Mouse (Mus musculus): Measurements from ENCODE around the gene Hoxa9. TPM values are rescaled to one million over a fixed set of nuclear protein-coding genes. Genes with fewer than 3 reads are reported as not detected.

Gene Hoxa9
- polyA plus RNA-seq, 1 experiment from 2014 or later: not detected

- H3K4me1 ChIP-seq (ENCODE audit: control insufficient read depth, insufficient read depth, low read length): no peaks in the 10 kb centered on the region
- H3K36me3 ChIP-seq (ENCODE audit: control insufficient read depth, insufficient read depth, low read length): no peaks in the 10 kb centered on the region
- peaks cover 87% of the 10 kb centered on the region for H3K27me3 ChIP-seq (ENCODE audit: control insufficient read depth, insufficient read depth, low read length)
- H3K4me2 ChIP-seq (ENCODE audit: low read length): no peak overlapping the region
- ATAC-seq (ENCODE audit: low FRiP score, low TSS enrichment): no peak
- H3K9ac ChIP-seq (replicated peaks; ENCODE audit: low read length): no peak overlapping the region
- 0% methylated on average over 6 of the region's 6 CpGs for WGBS
- no peak overlapping the region for H3K27ac ChIP-seq (replicated peaks; ENCODE audit: low read depth, low read length)
- DNase-seq: peak; percentile 94
- H3K9me3 ChIP-seq (ENCODE audit: control insufficient read depth, low read length): no peaks in the 10 kb centered on the region
- H3K4me3 ChIP-seq (replicated peaks; ENCODE audit: low read depth, low read length): no peak overlapping the region
Measured at GRCm38 (mm10) chr6:52256956-52257355, 26.1 kb upstream of the Hoxa9 start.

GRCm38 (mm10) chr6:52253511-52254500 lies 22.9 kb upstream of the Hoxa9 start:
- WGBS: under 1% methylated on average over 59 of the region's 59 CpGs
- Histone ChIP-seq H3K9me3 (ENCODE audit: control insufficient read depth, low read length) (no peaks in the 10 kb centered on the region), H3K9ac (replicated peaks; ENCODE audit: low read length) (no peak overlapping the region), H3K4me3 (replicated peaks; ENCODE audit: low read depth, low read length) (no peak overlapping the region), H3K36me3 (ENCODE audit: control insufficient read depth, insufficient read depth, low read length) (no peaks in the 10 kb centered on the region), H3K4me2 (ENCODE audit: low read length) (no peak overlapping the region), H3K27me3 (ENCODE audit: control insufficient read depth, insufficient read depth, low read length) (peaks cover 94% of the 10 kb centered on the region), H3K4me1 (ENCODE audit: control insufficient read depth, insufficient read depth, low read length) (no peaks in the 10 kb centered on the region), H3K27ac (replicated peaks; ENCODE audit: low read depth, low read length) (no peak overlapping the region)
- DNase-seq: no peak
- no peak for ATAC-seq (ENCODE audit: low FRiP score, low TSS enrichment)

- H3K9ac ChIP-seq (replicated peaks; ENCODE audit: low read length): no peak overlapping the region
- no peak overlapping the region for H3K4me2 ChIP-seq (ENCODE audit: low read length)
- H3K4me1 ChIP-seq (ENCODE audit: control insufficient read depth, insufficient read depth, low read length): no peaks in the 10 kb centered on the region
- H3K27ac ChIP-seq (replicated peaks; ENCODE audit: low read depth, low read length): no peak overlapping the region
- no peaks in the 10 kb centered on the region for H3K36me3 ChIP-seq (ENCODE audit: control insufficient read depth, insufficient read depth, low read length)
- H3K4me3 ChIP-seq (replicated peaks; ENCODE audit: low read depth, low read length): no peak overlapping the region
- ATAC-seq (ENCODE audit: low FRiP score, low TSS enrichment) (no peak), DNase-seq (no peak)
- no peaks in the 10 kb centered on the region for H3K9me3 ChIP-seq (ENCODE audit: control insufficient read depth, low read length)
- under 1% methylated on average over 35 of the region's 35 CpGs for WGBS
- peaks cover 94% of the 10 kb centered on the region for H3K27me3 ChIP-seq (ENCODE audit: control insufficient read depth, insufficient read depth, low read length)
Measured at GRCm38 (mm10) chr6:52252775-52253376, 22.0 kb upstream of the Hoxa9 start.

DNA sequence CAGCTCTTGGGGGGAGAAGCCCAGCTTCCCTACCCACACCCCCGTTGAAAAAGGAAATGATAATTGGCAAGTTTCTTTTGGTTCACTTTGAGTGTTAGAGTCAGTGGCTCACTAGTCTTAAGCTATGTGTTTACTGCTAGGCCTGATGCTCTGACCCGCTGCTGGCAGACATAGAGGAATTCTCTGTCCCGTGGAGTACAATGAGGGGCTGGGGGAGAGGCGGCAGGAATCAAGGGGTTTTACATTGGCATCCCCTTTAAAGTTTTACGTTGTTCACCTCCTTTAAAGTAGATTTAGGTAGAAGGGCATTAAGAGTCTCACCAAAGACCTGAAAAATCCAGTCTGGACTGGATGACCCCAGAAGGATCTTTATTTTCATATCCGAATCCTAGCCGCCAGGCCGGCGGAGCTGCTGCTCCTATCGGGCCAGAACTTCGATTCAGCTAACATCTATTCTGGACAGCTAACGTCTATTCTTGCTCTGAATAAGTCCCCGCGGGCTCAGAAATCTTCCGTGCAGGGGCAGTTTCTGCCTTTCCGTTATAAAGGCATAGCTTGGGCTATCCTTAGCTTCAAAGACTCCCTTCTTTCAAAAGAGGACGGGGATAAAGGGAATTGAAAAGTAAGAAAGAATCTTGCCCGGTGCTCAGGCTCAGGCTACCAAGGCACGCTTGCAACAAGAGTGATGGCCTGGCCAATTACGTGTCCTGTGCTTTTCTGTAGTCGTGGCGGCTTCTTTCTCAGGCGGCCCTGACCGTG lies 21.3 kb upstream of the Hoxa9 start:
- DNase-seq (no peak), ATAC-seq (ENCODE audit: low FRiP score, low TSS enrichment) (no peak)
- under 1% methylated on average over 24 of the region's 24 CpGs for WGBS
- H3K4me2 ChIP-seq (ENCODE audit: low read length): no peak overlapping the region
- no peaks in the 10 kb centered on the region for H3K9me3 ChIP-seq (ENCODE audit: control insufficient read depth, low read length)
- H3K4me1 ChIP-seq (ENCODE audit: control insufficient read depth, insufficient read depth, low read length): no peaks in the 10 kb centered on the region
- H3K4me3 ChIP-seq (replicated peaks; ENCODE audit: low read depth, low read length): no peak overlapping the region
- no peaks in the 10 kb centered on the region for H3K36me3 ChIP-seq (ENCODE audit: control insufficient read depth, insufficient read depth, low read length)
- peaks cover 94% of the 10 kb centered on the region for H3K27me3 ChIP-seq (ENCODE audit: control insufficient read depth, insufficient read depth, low read length)
- H3K27ac ChIP-seq (replicated peaks; ENCODE audit: low read depth, low read length): no peak overlapping the region
- no peak overlapping the region for H3K9ac ChIP-seq (replicated peaks; ENCODE audit: low read length)

DNA sequence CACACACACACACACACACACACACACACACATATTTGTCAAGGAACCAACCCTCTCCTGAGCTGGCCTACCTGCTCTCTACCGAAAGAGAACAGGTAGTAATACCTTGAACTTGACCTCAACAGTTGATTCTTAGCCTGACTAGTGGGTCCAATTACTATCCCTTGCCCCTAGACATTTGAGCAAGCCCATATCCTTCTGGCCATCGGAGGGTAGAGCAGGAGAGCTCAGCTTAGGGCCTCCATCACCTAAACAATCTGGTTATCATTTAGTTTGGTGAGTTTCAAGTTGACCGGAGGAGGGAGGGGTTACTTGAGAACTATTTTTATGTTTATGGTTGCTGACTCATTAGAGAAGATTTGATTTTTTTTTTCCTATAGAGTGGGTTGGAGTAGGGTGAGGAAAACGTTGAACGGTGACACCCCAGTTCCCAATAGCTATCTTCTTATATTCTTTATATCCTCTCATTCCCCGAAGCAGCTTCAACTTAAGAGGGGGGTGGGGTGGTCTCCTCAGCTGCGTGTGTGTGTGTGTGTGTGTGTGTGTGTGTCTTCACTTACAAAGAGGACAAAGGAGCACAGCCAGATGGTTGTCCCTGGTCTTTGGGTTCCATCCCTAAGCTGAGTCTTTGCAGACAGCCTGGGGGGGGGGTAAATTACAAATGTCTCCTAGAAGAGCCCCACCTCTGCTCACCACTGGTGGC lies 20.4 kb upstream of the Hoxa9 start:
- Histone ChIP-seq H3K4me1 (ENCODE audit: control insufficient read depth, insufficient read depth, low read length) (no peaks in the 10 kb centered on the region), H3K36me3 (ENCODE audit: control insufficient read depth, insufficient read depth, low read length) (no peaks in the 10 kb centered on the region), H3K4me2 (ENCODE audit: low read length) (no peak overlapping the region), H3K27me3 (ENCODE audit: control insufficient read depth, insufficient read depth, low read length) (peaks cover 95% of the 10 kb centered on the region), H3K9ac (replicated peaks; ENCODE audit: low read length) (no peak overlapping the region), H3K4me3 (replicated peaks; ENCODE audit: low read depth, low read length) (no peak overlapping the region), H3K27ac (replicated peaks; ENCODE audit: low read depth, low read length) (no peak overlapping the region), H3K9me3 (ENCODE audit: control insufficient read depth, low read length) (no peaks in the 10 kb centered on the region)
- WGBS: 8% methylated on average over 7 of the region's 7 CpGs
- ATAC-seq (ENCODE audit: low FRiP score, low TSS enrichment): no peak
- DNase-seq: no peak

GRCm38 (mm10) chr6:52249826-52250225 lies 18.9 kb upstream of the Hoxa9 start:
- Histone ChIP-seq H3K4me3 (replicated peaks; ENCODE audit: low read depth, low read length) (no peak overlapping the region), H3K4me2 (ENCODE audit: low read length) (no peak overlapping the region), H3K27ac (replicated peaks; ENCODE audit: low read depth, low read length) (no peak overlapping the region), H3K27me3 (ENCODE audit: control insufficient read depth, insufficient read depth, low read length) (peaks cover 96% of the 10 kb centered on the region), H3K9me3 (ENCODE audit: control insufficient read depth, low read length) (no peaks in the 10 kb centered on the region), H3K9ac (replicated peaks; ENCODE audit: low read length) (no peak overlapping the region), H3K36me3 (ENCODE audit: control insufficient read depth, insufficient read depth, low read length) (no peaks in the 10 kb centered on the region), H3K4me1 (ENCODE audit: control insufficient read depth, insufficient read depth, low read length) (no peaks in the 10 kb centered on the region)
- WGBS: 2% methylated on average over 4 of the region's 4 CpGs
- ATAC-seq (ENCODE audit: low FRiP score, low TSS enrichment) (no peak), DNase-seq (no peak)

- WGBS: 1% methylated on average over 16 of the region's 16 CpGs
- Histone ChIP-seq H3K9ac (replicated peaks; ENCODE audit: low read length) (no peak overlapping the region), H3K9me3 (ENCODE audit: control insufficient read depth, low read length) (no peaks in the 10 kb centered on the region), H3K27ac (replicated peaks; ENCODE audit: low read depth, low read length) (no peak overlapping the region), H3K27me3 (ENCODE audit: control insufficient read depth, insufficient read depth, low read length) (peaks cover 98% of the 10 kb centered on the region), H3K4me2 (ENCODE audit: low read length) (no peak overlapping the region), H3K4me3 (replicated peaks; ENCODE audit: low read depth, low read length) (no peak overlapping the region), H3K36me3 (ENCODE audit: control insufficient read depth, insufficient read depth, low read length) (no peaks in the 10 kb centered on the region), H3K4me1 (ENCODE audit: control insufficient read depth, insufficient read depth, low read length) (no peaks in the 10 kb centered on the region)
- DNase-seq: no peak
- no peak for ATAC-seq (ENCODE audit: low FRiP score, low TSS enrichment)
Measured at GRCm38 (mm10) chr6:52249415-52249738, 18.5 kb upstream of the Hoxa9 start.

- peaks cover 98% of the 10 kb centered on the region for H3K27me3 ChIP-seq (ENCODE audit: control insufficient read depth, insufficient read depth, low read length)
- WGBS: 2% methylated on average over 27 of the region's 27 CpGs
- H3K4me3 ChIP-seq (replicated peaks; ENCODE audit: low read depth, low read length): no peak overlapping the region
- ATAC-seq (ENCODE audit: low FRiP score, low TSS enrichment): no peak
- no peaks in the 10 kb centered on the region for H3K36me3 ChIP-seq (ENCODE audit: control insufficient read depth, insufficient read depth, low read length)
- H3K9me3 ChIP-seq (ENCODE audit: control insufficient read depth, low read length): no peaks in the 10 kb centered on the region
- no peaks in the 10 kb centered on the region for H3K4me1 ChIP-seq (ENCODE audit: control insufficient read depth, insufficient read depth, low read length)
- DNase-seq: no peak
- no peak overlapping the region for H3K9ac ChIP-seq (replicated peaks; ENCODE audit: low read length)
- H3K27ac ChIP-seq (replicated peaks; ENCODE audit: low read depth, low read length): no peak overlapping the region
- H3K4me2 ChIP-seq (ENCODE audit: low read length): no peak overlapping the region
Measured at GRCm38 (mm10) chr6:52248638-52249414, 17.9 kb upstream of the Hoxa9 start.
